Mouse (Mus musculus) liver, adult 2 months (tissue): ENCODE measurements around the gene Ank. TPM values are rescaled to one million over a fixed set of nuclear protein-coding genes. Genes with fewer than 3 reads are reported as not detected.
A peak's percentile ranks its signal among the peaks of the same experiment; 100 is the strongest.

Experiments used
- DNase-seq: peaks from one replicate; pipeline ENCODE4 v3.0.0-alpha.2; 2011; ENCODE audit warnings: low read depth, low spot score; ENCODE audit errors: extremely low read depth
- H3K27ac ChIP-seq: fragments of 200-500 bp; replicated peaks from 2 replicates; pipeline ENCODE4 v1.5.1; 2012; ENCODE audit warnings: low read depth, mild to moderate bottlenecking, control low read depth, inconsistent platforms, low read length; ENCODE audit not compliant: insufficient read depth
- H3K27me3 ChIP-seq: fragments of 200-500 bp; 2 replicates; pipeline ENCODE4 v1.6.1; 2012; ENCODE audit warnings: mild to moderate bottlenecking, moderate library complexity, low read length, inconsistent platforms; ENCODE audit not compliant: control insufficient read depth, insufficient read depth
- H3K36me3 ChIP-seq: fragments of 200-500 bp; 2 replicates; pipeline ENCODE4 v1.6.1; 2012; ENCODE audit warnings: low read length, inconsistent platforms; ENCODE audit not compliant: control insufficient read depth, insufficient read depth
- H3K4me1 ChIP-seq: fragments of 200-500 bp; 2 replicates; pipeline ENCODE4 v1.6.1; 2011; ENCODE audit warnings: low read length; ENCODE audit not compliant: control insufficient read depth, insufficient read depth
- H3K4me3 ChIP-seq: fragments of 200-500 bp; 2 replicates; pipeline ENCODE4 v1.5.1; 2011; ENCODE audit warnings: low read depth, mild to moderate bottlenecking, control low read depth, low read length, moderate library complexity; ENCODE audit not compliant: insufficient read depth
- H3K79me2 ChIP-seq: fragments of 200-500 bp; 2 replicates; pipeline ENCODE4 v1.6.1; 2012; ENCODE audit warnings: inconsistent platforms, mild to moderate bottlenecking, low read length, moderate library complexity; ENCODE audit not compliant: control insufficient read depth, insufficient read depth
- H3K9ac ChIP-seq: fragments of 200-500 bp; 2 replicates; pipeline ENCODE4 v1.6.1; 2012; ENCODE audit warnings: low read depth, mild to moderate bottlenecking, control low read depth, inconsistent platforms, low read length
- CTCF ChIP-seq: fragments of 200-500 bp; IDR thresholded peaks from 2 replicates; pipeline ENCODE4 v1.5.1; 2011; ENCODE audit warnings: low read depth, low read length, control low read depth
- POLR2A ChIP-seq: fragments of 200-500 bp; IDR thresholded peaks from 2 replicates; pipeline ENCODE4 v1.6.1; 2011; ENCODE audit warnings: low read length, control low read depth; ENCODE audit not compliant: insufficient read depth; ENCODE audit errors: extremely low read depth
- WGBS: fragments of 180-500 bp; shearing (Covaris S2); methylation state at CpG from one replicate; pipeline ENCODE4 v1.1.7; 2018; 5-methylcytosine and 5-hydroxymethylcytosine counted together
- polyA plus RNA-seq: library from polyadenylated mRNA; depleted of rRNA; stranded (reverse); fragments of >200 nt; gene quantifications from 2 replicates; pipeline ENCODE4 v1.2.3, GENCODE M21; 2012
- total RNA-seq: library from RNA; depleted of rRNA; stranded (reverse); fragments of >200 nt; gene quantifications from 2 replicates; pipeline ENCODE4 v1.2.3, GENCODE M21; 2014

Ank gene
- total and polyA plus RNA-seq, 2 experiments = 12.3 to 22.6 TPM

DNA sequence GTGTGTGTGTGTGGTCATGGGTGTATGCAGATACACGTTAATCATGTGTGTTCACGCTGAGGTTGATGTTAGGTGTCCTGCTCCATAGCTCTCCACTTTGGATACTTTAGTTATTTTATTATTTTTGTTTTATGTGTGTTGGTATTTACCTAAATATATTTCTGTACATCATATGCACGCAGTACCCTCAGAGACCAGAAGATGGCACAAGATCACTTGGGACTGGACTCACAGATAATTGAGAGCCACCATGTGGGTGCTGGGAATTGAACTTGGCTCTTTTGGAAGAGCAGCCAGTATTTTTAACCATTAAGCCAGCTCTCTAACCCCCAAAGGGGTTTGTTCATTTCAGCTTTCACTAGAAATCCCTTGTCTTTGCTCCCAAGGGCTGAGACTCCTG, 116.0 kb downstream of the Ank start:
- H3K9ac ChIP-seq = no peak overlapping the region
- H3K36me3 ChIP-seq = peaks cover 2% of the 10 kb centered on the region; the same call in 1 of the 2 replicates
- peak; percentile 24 for DNase-seq
- no peak for TF ChIP-seq POLR2A
- TF ChIP-seq CTCF = no peak; the same call in 1 of the 2 replicates
- WGBS = 98% methylated on average over 3 of the region's 3 CpGs
- peaks cover 11% of the 10 kb centered on the region for H3K4me1 ChIP-seq
- H3K4me3 ChIP-seq = no peak overlapping the region
- H3K79me2 ChIP-seq = no peaks in the 10 kb centered on the region; the same call in 1 of the 2 replicates
- no peak overlapping the region for H3K27ac ChIP-seq
- H3K27me3 ChIP-seq = no peaks in the 10 kb centered on the region

DNA sequence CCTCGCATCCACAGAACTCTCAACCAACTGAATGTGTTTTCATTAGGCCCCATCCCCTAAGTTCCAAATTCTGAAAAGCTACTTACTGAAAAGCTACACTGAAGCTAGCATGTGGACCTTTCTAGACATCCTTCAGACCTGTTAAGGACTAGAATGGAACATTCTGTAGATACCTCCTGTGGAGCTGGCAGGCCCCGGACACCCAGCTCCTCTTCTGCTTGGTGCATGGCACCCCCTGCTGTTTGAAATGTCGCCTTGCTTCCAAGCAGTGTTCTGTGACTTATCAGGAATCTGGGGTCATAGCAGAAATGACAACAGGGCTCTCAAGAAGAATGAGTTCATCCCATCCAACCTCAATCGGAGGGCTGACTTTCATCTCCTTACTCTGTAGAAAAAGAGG, 116.6 kb downstream of the Ank start:
- Histone ChIP-seq H3K27ac (no peak overlapping the region), H3K4me3 (no peak overlapping the region), H3K79me2 (no peaks in the 10 kb centered on the region; the same call in 1 of the 2 replicates), H3K9ac (no peak overlapping the region), H3K27me3 (no peaks in the 10 kb centered on the region), H3K36me3 (peaks cover 2% of the 10 kb centered on the region; the same call in 1 of the 2 replicates), H3K4me1 (peaks cover 11% of the 10 kb centered on the region)
- 84% methylated on average over 4 of the region's 4 CpGs for WGBS
- DNase-seq = peak; percentile 41
- TF ChIP-seq POLR2A (no peak), CTCF (peak; percentile 66)

DNA sequence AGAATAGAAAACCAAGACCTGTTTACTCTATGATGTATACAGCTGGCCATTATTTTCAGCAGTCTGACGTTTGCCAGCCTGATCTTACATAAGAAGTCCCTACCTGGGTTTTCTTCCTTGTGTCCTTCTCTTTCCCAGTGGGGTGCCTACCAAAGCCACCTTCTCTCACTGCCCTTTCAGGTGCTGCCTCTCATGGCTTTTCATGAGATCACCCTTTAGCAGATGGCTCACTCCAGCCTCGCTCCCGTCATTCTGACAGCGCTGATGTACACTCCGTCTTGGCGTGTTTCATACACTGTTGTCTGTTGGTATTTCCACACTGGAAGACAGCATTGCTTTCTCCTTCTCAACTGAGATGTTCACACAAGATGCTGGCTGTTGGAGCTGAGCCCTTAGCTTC, 117.1 kb downstream of the Ank start:
- peaks cover 2% of the 10 kb centered on the region; the same call in 1 of the 2 replicates for H3K36me3 ChIP-seq
- 94% methylated on average over 6 of the region's 6 CpGs for whole genome bisulfite sequencing
- H3K9ac ChIP-seq = no peak overlapping the region
- no peak for DNase-seq
- peaks cover 11% of the 10 kb centered on the region for H3K4me1 ChIP-seq
- H3K27me3 ChIP-seq = no peaks in the 10 kb centered on the region
- TF ChIP-seq CTCF = no peak
- no peak for TF ChIP-seq POLR2A
- H3K27ac ChIP-seq = no peak overlapping the region
- no peak overlapping the region for H3K4me3 ChIP-seq
- H3K79me2 ChIP-seq = no peaks in the 10 kb centered on the region; the same call in 1 of the 2 replicates

DNA sequence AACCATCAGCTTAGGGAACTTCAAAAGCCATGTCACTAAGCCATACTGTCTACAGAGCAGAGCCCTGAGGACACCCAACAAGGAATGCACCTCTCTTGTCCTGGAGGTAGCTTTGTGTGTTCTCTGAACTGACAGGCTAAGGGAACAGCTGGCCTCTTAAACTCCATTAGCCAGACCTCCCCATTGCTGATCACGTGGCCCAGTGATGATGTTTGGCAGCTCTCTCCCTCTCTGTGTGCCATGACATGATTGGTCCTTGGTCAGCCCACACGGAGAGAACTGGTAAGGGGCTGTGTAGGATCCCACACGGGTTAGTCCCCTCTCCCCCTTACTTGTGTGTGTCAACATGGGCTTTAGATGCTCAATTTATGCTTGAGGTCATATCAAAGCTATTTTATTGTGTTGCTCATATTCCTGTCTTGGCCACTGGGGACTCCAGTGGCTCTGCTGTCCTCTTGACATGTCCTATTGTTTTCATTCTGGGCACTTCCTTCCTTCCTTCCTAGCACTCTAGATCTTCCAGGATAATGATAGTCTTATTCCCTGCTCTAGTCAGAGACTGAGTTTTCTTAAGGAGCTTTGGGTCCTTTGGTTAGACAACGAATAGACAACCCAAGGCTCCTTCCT, 119.1 kb downstream of the Ank start:
- no peak overlapping the region for H3K27ac ChIP-seq
- no peaks in the 10 kb centered on the region for H3K27me3 ChIP-seq
- H3K79me2 ChIP-seq = no peaks in the 10 kb centered on the region; the same call in 1 of the 2 replicates
- no peak overlapping the region for H3K9ac ChIP-seq
- no peak overlapping the region for H3K4me3 ChIP-seq
- TF ChIP-seq POLR2A (no peak), CTCF (no peak)
- H3K4me1 ChIP-seq = peaks cover 11% of the 10 kb centered on the region
- H3K36me3 ChIP-seq = peaks cover 2% of the 10 kb centered on the region; the same call in 1 of the 2 replicates
- WGBS = 60% methylated on average over 4 of the region's 4 CpGs
- DNase-seq = peak; percentile 26

DNA sequence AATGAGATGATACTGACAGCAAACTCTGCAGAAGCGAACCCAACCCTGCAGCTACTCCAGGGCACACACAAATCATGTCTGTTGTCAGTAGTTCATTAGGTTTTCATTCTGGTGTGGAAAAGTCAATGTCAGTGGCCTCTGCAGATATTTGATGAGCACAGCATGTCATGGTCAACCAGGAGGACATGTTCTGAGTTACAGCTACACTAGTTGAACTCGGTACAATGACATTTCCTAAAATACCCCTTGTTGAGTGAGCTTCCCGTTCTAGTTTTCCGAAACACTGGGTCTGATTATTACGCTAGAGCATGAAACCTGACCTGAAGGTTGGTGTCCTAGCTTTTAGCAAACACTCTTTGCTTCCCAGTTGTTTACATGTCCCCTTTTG, 119.6 kb downstream of the Ank start:
- H3K27me3 ChIP-seq = no peaks in the 10 kb centered on the region
- no peak overlapping the region for H3K4me3 ChIP-seq
- TF ChIP-seq CTCF (no peak), POLR2A (no peak)
- H3K36me3 ChIP-seq = peaks cover 6% of the 10 kb centered on the region; the same call in 1 of the 2 replicates
- no peak overlapping the region; the same call in 1 of the 2 replicates for H3K27ac ChIP-seq
- no peaks in the 10 kb centered on the region; the same call in 1 of the 2 replicates for H3K79me2 ChIP-seq
- peak; percentile 55 for DNase-seq
- H3K9ac ChIP-seq = no peak overlapping the region
- H3K4me1 ChIP-seq = peaks cover 11% of the 10 kb centered on the region
- 34% methylated on average over 5 of the region's 5 CpGs for WGBS
